Mouse (Mus musculus) ES-Bruce4 (cell line): ENCODE measurements at regions not wholly inside any gene's neighbourhood (a gene's known extent, or its start where the extent isn't known, plus 50 kb on each side); places are given as distances from the start of the nearest gene placed in this dataset.

Source experiments
- H3K27ac ChIP-seq: 2 replicates; pipeline ENCODE4 v1.5.1; 2012; ENCODE audit warnings: low read length, inconsistent platforms; ENCODE audit not compliant: insufficient read depth
- H3K27me3 ChIP-seq: 2 replicates; pipeline ENCODE4 v1.6.1; 2012; ENCODE audit warnings: mild to moderate bottlenecking, low read length, inconsistent platforms; ENCODE audit not compliant: control insufficient read depth, poor library complexity, insufficient read depth, severe bottlenecking
- H3K36me3 ChIP-seq: 2 replicates; pipeline ENCODE4 v1.6.1; 2012; ENCODE audit warnings: inconsistent platforms, mild to moderate bottlenecking, low read length, moderate library complexity; ENCODE audit not compliant: control insufficient read depth, poor library complexity, insufficient read depth, severe bottlenecking
- H3K4me1 ChIP-seq: one replicate; pipeline ENCODE4 v1.8.1; 2011; ENCODE audit warnings: low read length; ENCODE audit not compliant: control insufficient read depth, insufficient read depth
- H3K4me3 ChIP-seq: 2 replicates; pipeline ENCODE4 v1.5.1; 2011; ENCODE audit warnings: low read depth, mild to moderate bottlenecking, low read length
- H3K9ac ChIP-seq: 2 replicates; pipeline ENCODE4 v1.6.1; 2012; ENCODE audit warnings: low read depth, mild to moderate bottlenecking, inconsistent platforms; ENCODE audit not compliant: poor library complexity, severe bottlenecking
- H3K9me3 ChIP-seq: replicated peaks from 2 replicates; pipeline ENCODE4 v1.6.1; 2012; ENCODE audit warnings: mild to moderate bottlenecking, low read length, inconsistent platforms; ENCODE audit not compliant: control insufficient read depth, poor library complexity, insufficient read depth, severe bottlenecking
- CTCF ChIP-seq: IDR thresholded peaks from one replicate; pipeline ENCODE4 v1.8.1; 2011; ENCODE audit warnings: low read depth, low read length
- EP300 ChIP-seq: IDR thresholded peaks from 2 replicates; pipeline ENCODE4 v1.6.1; 2011; ENCODE audit warnings: low read depth, low read length; ENCODE audit not compliant: insufficient read depth
- POLR2A ChIP-seq: IDR thresholded peaks from one replicate; pipeline ENCODE4 v1.8.1; 2011; ENCODE audit warnings: low read length; ENCODE audit not compliant: insufficient read depth

DNA sequence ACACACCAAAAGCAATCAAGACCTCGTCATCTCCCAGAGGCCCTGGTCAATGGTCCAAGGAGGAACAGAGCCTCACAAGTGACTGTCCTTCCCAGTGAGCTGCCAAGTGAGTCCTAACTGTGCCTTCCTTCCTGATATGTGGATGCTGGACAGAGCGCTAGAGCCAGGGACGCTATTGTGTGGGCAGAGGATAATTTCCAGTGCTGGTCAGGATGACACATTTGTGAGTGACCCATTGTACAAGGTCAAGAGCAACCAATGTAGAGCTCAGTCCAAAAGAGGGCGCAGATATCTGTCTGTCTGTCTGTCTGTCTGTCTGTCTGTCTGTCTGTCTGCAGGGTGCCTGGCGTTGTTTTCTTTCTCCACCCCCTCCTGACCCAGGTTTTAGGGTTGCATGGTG, 57.4 kb upstream of the Zc3h12a start:
- H3K9ac ChIP-seq, result no peak overlapping the region
- peaks cover 5% of the 10 kb centered on the region for H3K4me1 ChIP-seq
- H3K4me3 ChIP-seq, result no peak overlapping the region
- TF ChIP-seq CTCF (no peak), EP300 (no peak), POLR2A (no peak)
- H3K27ac ChIP-seq, result no peak overlapping the region
- no peaks in the 10 kb centered on the region for H3K9me3 ChIP-seq
- H3K36me3 ChIP-seq, result no peaks in the 10 kb centered on the region
- no peaks in the 10 kb centered on the region for H3K27me3 ChIP-seq

DNA sequence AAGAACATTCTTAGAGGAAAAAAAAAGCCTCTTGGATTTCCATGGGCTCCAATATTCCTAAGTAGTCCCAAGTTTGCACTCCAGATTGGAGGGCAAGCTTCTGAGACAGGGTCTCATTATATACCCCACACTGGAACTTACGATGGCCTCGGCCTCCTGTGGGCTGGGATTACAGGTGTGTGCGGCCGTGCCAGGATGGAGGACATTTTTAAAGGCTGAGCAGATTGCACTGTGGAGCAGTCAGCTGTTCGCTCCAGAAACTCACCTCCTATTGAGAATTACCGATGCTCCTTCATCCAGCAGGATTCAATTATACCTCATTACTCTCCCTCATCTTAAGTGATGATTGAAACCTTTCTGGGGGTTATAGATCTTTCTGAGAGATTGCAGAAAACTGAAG, 53.3 kb upstream of the Zc3h12a start:
- no peaks in the 10 kb centered on the region for H3K36me3 ChIP-seq
- TF ChIP-seq POLR2A (no peak), EP300 (no peak), CTCF (no peak)
- H3K9ac ChIP-seq, result no peak overlapping the region
- no peak overlapping the region for H3K4me3 ChIP-seq
- H3K9me3 ChIP-seq, result no peaks in the 10 kb centered on the region
- no peaks in the 10 kb centered on the region for H3K27me3 ChIP-seq
- no peak overlapping the region for H3K27ac ChIP-seq
- no peaks in the 10 kb centered on the region for H3K4me1 ChIP-seq

DNA sequence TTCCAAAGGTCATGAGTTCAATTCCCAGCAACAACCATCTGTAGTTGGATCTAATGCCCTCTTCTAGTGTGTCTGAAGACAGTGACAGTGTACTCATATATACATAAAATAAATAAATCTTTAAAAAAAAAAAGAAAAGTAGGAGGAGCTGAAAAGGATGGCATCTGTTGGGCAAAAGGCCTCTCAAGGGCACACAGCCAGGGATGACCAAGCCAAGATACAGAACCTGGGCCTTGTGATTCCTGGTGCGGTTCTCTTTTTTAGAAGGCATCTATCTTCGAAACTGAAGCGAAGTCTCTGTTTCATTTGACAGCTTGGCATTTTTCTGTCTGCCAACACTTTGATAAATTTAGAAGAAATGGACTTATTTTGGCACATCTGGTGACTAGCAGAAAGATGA, 50.9 kb upstream of the Zc3h12a start:
- Histone ChIP-seq H3K36me3 (no peaks in the 10 kb centered on the region), H3K4me1 (no peaks in the 10 kb centered on the region), H3K27ac (no peak overlapping the region), H3K27me3 (no peaks in the 10 kb centered on the region), H3K9ac (no peak overlapping the region), H3K4me3 (no peak overlapping the region), H3K9me3 (no peaks in the 10 kb centered on the region)
- TF ChIP-seq EP300 (no peak), POLR2A (no peak), CTCF (no peak)

DNA sequence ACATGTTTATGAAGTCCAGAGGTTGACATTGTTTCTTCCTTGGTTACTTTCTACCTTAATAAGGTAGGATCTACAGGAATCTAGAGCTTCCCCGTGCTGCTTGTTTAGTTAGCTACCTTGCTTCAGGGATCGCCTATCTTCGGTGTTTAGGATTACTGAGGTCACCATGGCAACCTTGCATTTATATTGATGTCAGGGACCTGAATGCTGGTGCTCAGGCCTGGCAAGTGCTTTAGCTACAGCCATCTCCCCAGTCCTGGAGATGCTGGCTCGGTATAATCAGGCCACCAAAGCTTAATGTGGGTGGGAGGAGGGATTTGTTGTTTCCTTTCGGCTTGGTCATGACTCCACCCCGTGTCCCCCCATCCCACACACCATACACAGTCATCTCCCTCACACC, 50.0 kb upstream of the Zc3h12a start:
- TF ChIP-seq POLR2A, result no peak
- TF ChIP-seq CTCF, result no peak
- no peak for TF ChIP-seq EP300
- H3K9ac ChIP-seq, result no peak overlapping the region
- H3K27ac ChIP-seq, result no peak overlapping the region
- no peaks in the 10 kb centered on the region for H3K27me3 ChIP-seq
- no peaks in the 10 kb centered on the region for H3K9me3 ChIP-seq
- H3K36me3 ChIP-seq, result no peaks in the 10 kb centered on the region
- H3K4me1 ChIP-seq, result no peaks in the 10 kb centered on the region
- H3K4me3 ChIP-seq, result no peak overlapping the region
